Mouse (Mus musculus): ENCODE data around the gene Pacrg. TPM values are rescaled to one million over a fixed set of nuclear protein-coding genes. Genes with fewer than 3 reads are reported as not detected.

The Pacrg gene
- total and polyA plus RNA-seq, 2 experiments, result not detected

DNA sequence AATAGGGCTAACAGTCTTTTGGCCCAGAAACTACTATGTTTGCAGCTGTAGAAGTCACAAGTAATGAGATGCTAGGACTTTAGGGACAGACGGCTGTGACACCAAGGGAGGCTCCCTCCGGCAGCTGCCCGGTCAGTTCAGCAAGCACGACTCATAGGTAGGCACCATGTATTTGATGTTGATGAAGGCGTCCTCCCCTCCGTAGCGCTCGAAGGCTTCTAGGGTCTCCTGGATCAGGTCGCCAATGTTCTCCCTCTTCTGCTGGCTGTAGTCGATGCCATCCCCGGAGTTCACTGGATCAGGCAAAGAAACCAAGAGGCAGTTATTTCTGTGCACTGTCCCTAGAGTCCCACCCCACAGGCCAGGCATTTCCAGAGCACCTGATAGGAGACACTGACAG, 436.9 kb downstream of the Pacrg start:
- Histone ChIP-seq H3K4me3 (ENCODE audit: insufficient read depth, low read depth, low read length) (no peak overlapping the region), H3K27me3 (ENCODE audit: control insufficient read depth, insufficient read depth, low read length) (no peaks in the 10 kb centered on the region), H3K4me1 (ENCODE audit: control insufficient read depth, insufficient read depth, low read length) (no peaks in the 10 kb centered on the region), H3K36me3 (ENCODE audit: control insufficient read depth, insufficient read depth, low read length) (no peaks in the 10 kb centered on the region), H3K9ac (ENCODE audit: low read depth, low read length) (no peak overlapping the region), H3K79me2 (ENCODE audit: control insufficient read depth, insufficient read depth, low read length) (no peaks in the 10 kb centered on the region), H3K27ac (replicated peaks; ENCODE audit: insufficient read depth, low read depth, low read length) (no peak overlapping the region)
- no peak for TF ChIP-seq POLR2A (IDR thresholded peaks at IDR 0.05; ENCODE audit: extremely low read depth, insufficient read depth, low read length)
- no peak for TF ChIP-seq CTCF (IDR thresholded peaks at IDR 0.05; ENCODE audit: low read depth, low read length)
- WGBS, result 94% methylated on average over 11 of the region's 11 CpGs
- no peak for DNase-seq (ENCODE audit: extremely low read depth, low read depth, low spot score)

DNA sequence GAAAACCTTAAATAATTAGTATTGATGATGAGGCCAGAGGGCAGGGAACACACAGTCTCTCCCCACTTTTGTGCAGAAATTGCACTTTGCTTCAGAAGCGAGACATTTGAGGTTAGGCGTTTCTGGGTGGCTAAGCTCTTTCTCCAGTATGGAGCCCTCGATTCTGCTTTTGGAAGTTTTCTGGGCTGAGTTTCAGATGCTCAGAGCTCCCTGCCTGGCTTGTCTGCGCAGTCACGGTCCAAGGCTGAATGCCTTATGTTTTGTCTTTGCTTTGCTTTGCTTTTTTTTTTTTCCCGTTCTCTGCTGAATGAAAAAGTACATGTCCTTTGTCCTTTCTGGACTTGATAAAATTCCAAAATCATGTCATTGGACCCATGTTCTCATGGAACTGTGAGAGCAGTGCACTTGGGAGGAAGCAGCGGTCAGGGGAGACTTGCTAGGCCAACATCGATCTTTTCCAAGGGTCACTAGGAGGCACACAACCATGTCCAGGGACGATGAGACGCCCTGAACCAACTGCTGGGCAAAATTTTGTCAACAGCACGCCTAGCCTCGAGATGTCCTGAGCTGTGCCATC, 438.0 kb downstream of the Pacrg start:
- TF ChIP-seq POLR2A (IDR thresholded peaks at IDR 0.05; ENCODE audit: extremely low read depth, insufficient read depth, low read length) (no peak), CTCF (IDR thresholded peaks at IDR 0.05; ENCODE audit: low read depth, low read length) (no peak)
- no peak overlapping the region for H3K27ac ChIP-seq (replicated peaks; ENCODE audit: insufficient read depth, low read depth, low read length)
- no peak overlapping the region for H3K4me3 ChIP-seq (ENCODE audit: insufficient read depth, low read depth, low read length)
- no peak overlapping the region for H3K9ac ChIP-seq (ENCODE audit: low read depth, low read length)
- H3K36me3 ChIP-seq (ENCODE audit: control insufficient read depth, insufficient read depth, low read length), result no peaks in the 10 kb centered on the region
- H3K27me3 ChIP-seq (ENCODE audit: control insufficient read depth, insufficient read depth, low read length), result no peaks in the 10 kb centered on the region
- peak; percentile 98 for DNase-seq (ENCODE audit: extremely low read depth, low read depth, low spot score)
- H3K79me2 ChIP-seq (ENCODE audit: control insufficient read depth, insufficient read depth, low read length), result no peaks in the 10 kb centered on the region
- H3K4me1 ChIP-seq (ENCODE audit: control insufficient read depth, insufficient read depth, low read length), result no peaks in the 10 kb centered on the region
- WGBS, result 82% methylated on average over 12 of the region's 12 CpGs

DNA sequence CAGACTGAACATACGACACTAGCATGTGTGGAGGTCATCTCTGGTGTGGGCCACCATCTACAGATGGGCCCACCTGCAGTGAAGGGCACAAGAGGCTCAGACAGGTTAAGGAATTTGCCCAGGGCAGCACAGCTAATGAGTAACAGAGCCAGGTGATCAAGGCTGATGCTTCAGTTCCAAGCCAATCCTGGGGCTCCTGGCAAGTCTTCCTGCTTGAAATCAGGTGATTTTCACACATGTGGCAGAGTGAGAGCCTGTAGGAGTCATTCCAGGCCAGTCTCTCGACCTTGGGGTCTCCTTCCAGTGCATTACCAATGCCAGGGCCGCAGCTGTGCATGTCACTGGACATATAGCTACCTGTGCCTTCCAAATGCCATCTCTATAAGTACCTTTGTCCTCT, 438.6 kb downstream of the Pacrg start:
- H3K4me3 ChIP-seq (ENCODE audit: insufficient read depth, low read depth, low read length), result no peak overlapping the region
- H3K27ac ChIP-seq (replicated peaks; ENCODE audit: insufficient read depth, low read depth, low read length), result no peak overlapping the region
- WGBS, result 83% methylated on average over 3 of the region's 3 CpGs
- no peaks in the 10 kb centered on the region for H3K27me3 ChIP-seq (ENCODE audit: control insufficient read depth, insufficient read depth, low read length)
- no peak overlapping the region for H3K9ac ChIP-seq (ENCODE audit: low read depth, low read length)
- no peaks in the 10 kb centered on the region for H3K79me2 ChIP-seq (ENCODE audit: control insufficient read depth, insufficient read depth, low read length)
- no peaks in the 10 kb centered on the region for H3K36me3 ChIP-seq (ENCODE audit: control insufficient read depth, insufficient read depth, low read length)
- H3K4me1 ChIP-seq (ENCODE audit: control insufficient read depth, insufficient read depth, low read length), result no peaks in the 10 kb centered on the region
- no peak for TF ChIP-seq CTCF (IDR thresholded peaks at IDR 0.05; ENCODE audit: low read depth, low read length)
- no peak for TF ChIP-seq POLR2A (IDR thresholded peaks at IDR 0.05; ENCODE audit: extremely low read depth, insufficient read depth, low read length)
- DNase-seq (ENCODE audit: extremely low read depth, low read depth, low spot score), result peak; percentile 67

DNA sequence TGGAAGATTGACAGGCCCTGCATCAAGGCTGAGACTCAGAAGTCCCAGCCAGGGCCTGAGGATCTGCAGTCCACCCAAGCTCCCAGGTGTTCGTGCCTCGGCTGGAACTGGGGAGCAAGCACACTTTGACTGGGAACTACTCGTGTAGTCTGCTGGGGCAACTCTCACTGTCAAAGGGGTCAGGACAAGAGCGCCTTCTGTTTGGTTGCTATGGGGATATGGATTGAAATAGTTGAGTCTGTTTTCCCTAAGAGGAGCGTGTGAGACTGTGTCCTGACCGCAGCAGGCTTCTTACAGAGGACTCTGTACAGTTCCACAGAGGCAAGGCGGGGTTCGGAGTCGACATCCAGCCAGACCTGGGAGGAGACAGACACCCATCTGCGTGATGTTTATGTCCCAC, 440.4 kb downstream of the Pacrg start:
- no peak overlapping the region for H3K9ac ChIP-seq (ENCODE audit: low read depth, low read length)
- H3K79me2 ChIP-seq (ENCODE audit: control insufficient read depth, insufficient read depth, low read length), result no peaks in the 10 kb centered on the region
- WGBS, result 60% methylated on average over 10 of the region's 10 CpGs
- no peaks in the 10 kb centered on the region for H3K36me3 ChIP-seq (ENCODE audit: control insufficient read depth, insufficient read depth, low read length)
- no peak overlapping the region for H3K27ac ChIP-seq (replicated peaks; ENCODE audit: insufficient read depth, low read depth, low read length)
- no peaks in the 10 kb centered on the region for H3K4me1 ChIP-seq (ENCODE audit: control insufficient read depth, insufficient read depth, low read length)
- no peak for TF ChIP-seq CTCF (IDR thresholded peaks at IDR 0.05; ENCODE audit: low read depth, low read length)
- TF ChIP-seq POLR2A (IDR thresholded peaks at IDR 0.05; ENCODE audit: extremely low read depth, insufficient read depth, low read length), result no peak
- no peaks in the 10 kb centered on the region for H3K27me3 ChIP-seq (ENCODE audit: control insufficient read depth, insufficient read depth, low read length)
- no peak overlapping the region for H3K4me3 ChIP-seq (ENCODE audit: insufficient read depth, low read depth, low read length)
- DNase-seq (ENCODE audit: extremely low read depth, low read depth, low spot score), result peak; percentile 11

DNA sequence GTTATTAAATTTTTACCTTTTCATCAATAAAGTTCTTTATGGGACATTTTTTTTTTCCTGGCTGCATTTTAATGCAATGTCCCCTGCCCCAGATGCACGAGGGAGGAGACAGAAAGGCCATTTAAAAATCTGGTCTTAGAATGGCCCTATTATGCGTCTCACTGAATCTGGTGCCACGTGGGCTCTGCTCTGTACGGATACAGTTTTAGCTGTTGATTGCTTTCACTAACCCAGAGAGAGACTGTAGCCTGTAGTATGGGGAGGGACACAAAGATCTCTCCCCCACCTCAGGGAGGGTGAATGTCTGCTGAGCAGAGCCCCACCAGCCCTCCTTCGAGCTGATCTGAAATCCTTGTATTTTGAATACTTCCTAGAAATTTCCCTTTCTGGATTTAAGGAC, 441.2 kb downstream of the Pacrg start:
- TF ChIP-seq POLR2A (IDR thresholded peaks at IDR 0.05; ENCODE audit: extremely low read depth, insufficient read depth, low read length), result no peak
- TF ChIP-seq CTCF (IDR thresholded peaks at IDR 0.05; ENCODE audit: low read depth, low read length), result no peak
- no peak for DNase-seq (ENCODE audit: extremely low read depth, low read depth, low spot score)
- Histone ChIP-seq H3K27me3 (ENCODE audit: control insufficient read depth, insufficient read depth, low read length) (no peaks in the 10 kb centered on the region), H3K9ac (ENCODE audit: low read depth, low read length) (no peak overlapping the region), H3K79me2 (ENCODE audit: control insufficient read depth, insufficient read depth, low read length) (no peaks in the 10 kb centered on the region), H3K36me3 (ENCODE audit: control insufficient read depth, insufficient read depth, low read length) (no peaks in the 10 kb centered on the region), H3K4me3 (ENCODE audit: insufficient read depth, low read depth, low read length) (no peak overlapping the region), H3K27ac (replicated peaks; ENCODE audit: insufficient read depth, low read depth, low read length) (no peak overlapping the region), H3K4me1 (ENCODE audit: control insufficient read depth, insufficient read depth, low read length) (no peaks in the 10 kb centered on the region)
- 90% methylated on average over 5 of the region's 5 CpGs for WGBS

DNA sequence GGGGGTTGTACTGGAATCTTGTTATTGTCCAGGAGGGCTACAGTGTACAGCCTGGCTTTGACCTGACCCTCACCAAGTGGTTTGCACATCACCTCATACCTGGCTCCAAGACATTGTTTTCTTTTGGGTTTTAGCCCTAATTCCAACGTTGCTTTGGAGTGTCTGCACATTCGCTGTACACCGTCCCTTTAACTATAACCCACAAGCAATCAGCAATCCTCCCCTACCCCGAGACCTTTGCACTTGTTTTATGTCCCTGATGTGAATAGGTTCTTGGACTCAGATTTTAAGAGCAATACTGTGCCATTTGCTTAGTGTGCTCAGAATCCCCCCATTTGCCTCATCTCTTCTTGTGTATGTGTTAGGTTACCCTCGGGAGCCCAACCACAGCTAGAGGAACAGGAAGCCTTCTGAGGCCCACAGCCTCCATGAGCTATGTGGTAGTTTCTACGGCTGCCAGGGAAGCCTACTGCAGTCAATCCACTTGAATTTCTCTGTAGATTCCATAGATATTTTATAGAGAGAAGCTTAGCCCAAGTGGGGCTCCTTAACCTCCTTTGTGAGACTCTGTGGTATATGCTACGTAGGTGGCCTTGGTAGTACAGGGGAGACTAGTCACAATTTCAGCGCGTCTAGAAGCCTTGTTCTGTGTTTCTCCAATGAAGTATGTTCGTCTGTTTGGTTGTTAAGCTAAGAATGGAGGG, 442.0 kb downstream of the Pacrg start:
- DNase-seq (ENCODE audit: extremely low read depth, low read depth, low spot score), result no peak
- Histone ChIP-seq H3K27ac (replicated peaks; ENCODE audit: insufficient read depth, low read depth, low read length) (no peak overlapping the region), H3K36me3 (ENCODE audit: control insufficient read depth, insufficient read depth, low read length) (no peaks in the 10 kb centered on the region), H3K9ac (ENCODE audit: low read depth, low read length) (no peak overlapping the region), H3K27me3 (ENCODE audit: control insufficient read depth, insufficient read depth, low read length) (no peaks in the 10 kb centered on the region), H3K79me2 (ENCODE audit: control insufficient read depth, insufficient read depth, low read length) (no peaks in the 10 kb centered on the region), H3K4me1 (ENCODE audit: control insufficient read depth, insufficient read depth, low read length) (no peaks in the 10 kb centered on the region), H3K4me3 (ENCODE audit: insufficient read depth, low read depth, low read length) (no peak overlapping the region)
- WGBS, result 81% methylated on average over 10 of the region's 10 CpGs
- no peak for TF ChIP-seq POLR2A (IDR thresholded peaks at IDR 0.05; ENCODE audit: extremely low read depth, insufficient read depth, low read length)

All from liver, adult 2 months (tissue).